Mouse (Mus musculus) ES-Bruce4 (cell line): ENCODE measurements around the gene Syngr3. TPM values are rescaled to one million over a fixed set of nuclear protein-coding genes. Genes with fewer than 3 reads are reported as not detected.
"Not testable (repeated sequence)": the region's sequence is repeated elsewhere in the genome, so short reads cannot be mapped to it uniquely, and the experiment has no call there.

Experiments used
- H3K27ac ChIP-seq: 2 replicates; pipeline ENCODE4 v1.5.1; 2012; ENCODE audit warnings: low read length, inconsistent platforms; ENCODE audit not compliant: insufficient read depth
- H3K27me3 ChIP-seq: 2 replicates; pipeline ENCODE4 v1.6.1; 2012; ENCODE audit warnings: mild to moderate bottlenecking, low read length, inconsistent platforms; ENCODE audit not compliant: control insufficient read depth, poor library complexity, insufficient read depth, severe bottlenecking
- H3K36me3 ChIP-seq: 2 replicates; pipeline ENCODE4 v1.6.1; 2012; ENCODE audit warnings: inconsistent platforms, mild to moderate bottlenecking, low read length, moderate library complexity; ENCODE audit not compliant: control insufficient read depth, poor library complexity, insufficient read depth, severe bottlenecking
- H3K4me1 ChIP-seq: one replicate; pipeline ENCODE4 v1.8.1; 2011; ENCODE audit warnings: low read length; ENCODE audit not compliant: control insufficient read depth, insufficient read depth
- H3K4me3 ChIP-seq: 2 replicates; pipeline ENCODE4 v1.5.1; 2011; ENCODE audit warnings: low read depth, mild to moderate bottlenecking, low read length
- H3K9ac ChIP-seq: 2 replicates; pipeline ENCODE4 v1.6.1; 2012; ENCODE audit warnings: low read depth, mild to moderate bottlenecking, inconsistent platforms; ENCODE audit not compliant: poor library complexity, severe bottlenecking
- H3K9me3 ChIP-seq: replicated peaks from 2 replicates; pipeline ENCODE4 v1.6.1; 2012; ENCODE audit warnings: mild to moderate bottlenecking, low read length, inconsistent platforms; ENCODE audit not compliant: control insufficient read depth, poor library complexity, insufficient read depth, severe bottlenecking
- CTCF ChIP-seq: IDR thresholded peaks from one replicate; pipeline ENCODE4 v1.8.1; 2011; ENCODE audit warnings: low read depth, low read length
- EP300 ChIP-seq: IDR thresholded peaks from 2 replicates; pipeline ENCODE4 v1.6.1; 2011; ENCODE audit warnings: low read depth, low read length; ENCODE audit not compliant: insufficient read depth
- POLR2A ChIP-seq: IDR thresholded peaks from one replicate; pipeline ENCODE4 v1.8.1; 2011; ENCODE audit warnings: low read length; ENCODE audit not compliant: insufficient read depth
- polyA plus RNA-seq: library from polyadenylated mRNA; stranded (reverse); fragments of >200 nt; gene quantifications from 2 replicates; pipeline ENCODE4 v1.2.4, GENCODE M21; 2011; ENCODE audit warnings: low read depth; ENCODE audit not compliant: missing spikeins, insufficient read depth, insufficient read length

The Syngr3 gene
- polyA plus RNA-seq, 1 experiment = 8.9 TPM

DNA sequence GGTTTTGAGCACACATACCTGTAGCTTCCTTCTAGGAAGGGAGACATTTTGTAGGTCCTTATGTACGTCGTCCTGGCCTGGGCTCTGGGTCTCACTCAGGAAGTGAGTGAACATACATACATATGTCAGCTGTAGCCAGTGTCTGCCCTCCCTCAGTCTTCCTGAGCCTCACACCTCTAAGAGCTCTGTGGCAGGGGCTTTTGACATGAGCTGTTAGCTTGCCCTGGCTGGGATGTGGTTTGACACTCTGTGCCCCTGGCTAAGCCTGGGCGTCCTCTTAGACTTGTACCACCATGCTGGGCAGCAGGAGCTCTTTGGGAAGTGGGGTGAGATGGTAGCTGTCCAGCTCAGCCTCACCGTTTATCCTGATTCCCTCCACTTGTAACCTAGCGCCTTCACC lies 18.4 kb downstream of the Syngr3 start:
- peaks cover 2% of the 10 kb centered on the region for H3K4me1 ChIP-seq
- no peak overlapping the region for H3K27ac ChIP-seq
- H3K27me3 ChIP-seq = no peaks in the 10 kb centered on the region
- H3K9ac ChIP-seq = no peak overlapping the region
- no peak for TF ChIP-seq POLR2A
- no peak for TF ChIP-seq EP300
- no peak for TF ChIP-seq CTCF
- H3K4me3 ChIP-seq = no peak overlapping the region
- 0 out of 2 replicates have a peak, but pooled peaks cover under 1% of the 10 kb centered on the region for H3K36me3 ChIP-seq
- H3K9me3 ChIP-seq = no peaks in the 10 kb centered on the region

DNA sequence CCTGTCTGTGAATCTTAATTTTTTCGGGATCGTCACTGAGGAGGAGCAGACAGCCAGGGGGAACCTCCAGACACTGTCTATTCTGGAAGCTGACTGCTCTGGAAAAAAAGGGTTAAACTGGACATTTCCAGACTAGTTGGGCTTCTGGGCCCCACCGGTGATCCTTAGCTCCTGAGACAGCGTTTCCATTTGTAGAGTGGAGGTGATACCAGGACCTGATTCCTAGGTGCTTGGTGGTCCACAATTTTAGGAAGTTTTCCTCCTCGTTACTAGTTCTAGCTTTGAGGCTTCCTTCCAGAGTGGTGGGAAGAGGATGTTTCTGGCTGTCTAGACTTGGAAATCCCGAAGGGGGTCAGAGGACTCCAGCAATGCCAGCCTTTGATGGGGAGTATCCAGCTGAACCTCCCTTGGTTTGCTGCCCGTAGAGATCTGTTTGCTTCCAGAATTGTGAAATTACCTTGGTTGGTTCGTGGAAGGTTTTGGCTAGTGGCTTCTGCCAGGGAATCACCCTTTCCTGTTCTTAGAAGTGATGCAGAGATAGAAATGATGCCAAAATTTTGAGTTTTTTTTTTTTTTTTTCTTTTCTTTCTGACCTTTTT lies 19.4 kb downstream of the Syngr3 start:
- Histone ChIP-seq H3K9me3 (no peaks in the 10 kb centered on the region), H3K27me3 (no peaks in the 10 kb centered on the region), H3K36me3 (no peaks in the 10 kb centered on the region), H3K4me3 (peak overlapping the region; percentile 98), H3K9ac (peak overlapping the region; percentile 94), H3K27ac (peak overlapping the region; percentile 64), H3K4me1 (peaks cover 2% of the 10 kb centered on the region)
- TF ChIP-seq CTCF (no peak), POLR2A (no peak), EP300 (no peak)

DNA sequence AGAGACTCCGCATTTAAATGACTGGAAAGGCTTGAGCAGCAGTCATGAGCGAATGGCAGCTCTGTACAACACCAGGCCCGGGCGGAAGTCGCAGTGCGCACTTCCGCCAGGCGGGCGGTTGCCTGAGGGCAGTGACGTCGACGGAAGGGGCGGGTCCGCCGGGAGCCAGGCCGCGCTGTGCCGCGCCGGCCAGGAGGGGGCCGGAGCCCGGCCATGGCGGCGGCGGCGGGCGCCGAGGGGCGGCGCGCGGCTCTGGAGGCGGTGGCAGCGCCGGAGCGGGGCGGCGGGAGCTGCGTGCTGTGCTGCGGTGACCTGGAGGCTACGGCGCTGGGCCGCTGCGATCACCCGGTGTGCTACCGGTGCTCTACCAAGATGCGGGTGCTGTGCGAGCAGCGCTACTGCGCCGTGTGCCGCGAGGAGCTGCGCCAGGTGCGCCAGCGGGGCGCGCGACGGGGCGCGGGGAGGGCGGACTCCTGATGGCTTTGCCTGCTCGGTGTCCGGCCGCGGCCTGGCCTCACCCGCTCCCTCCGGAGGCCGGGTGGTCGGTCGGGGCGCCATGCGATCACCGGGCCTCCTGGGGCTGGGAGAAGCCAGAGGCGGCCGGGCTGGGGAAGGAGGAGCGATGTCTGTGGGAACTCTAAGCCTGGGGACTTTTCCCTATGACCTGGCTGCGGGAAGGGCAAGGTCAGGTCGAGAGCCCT lies 20.1 kb downstream of the Syngr3 start, which contains the start of gene Zfp598:
TSS of gene Zfp598 (plus strand) at position 143 of the 701 bp plus-strand sequence.
- no peaks in the 10 kb centered on the region for H3K9me3 ChIP-seq
- H3K4me1 ChIP-seq = peaks cover 2% of the 10 kb centered on the region
- peak; percentile 16 for TF ChIP-seq POLR2A
- TF ChIP-seq CTCF = no peak
- 0 out of 2 replicates have a peak, but pooled peaks have one; percentile 26 for TF ChIP-seq EP300

DNA sequence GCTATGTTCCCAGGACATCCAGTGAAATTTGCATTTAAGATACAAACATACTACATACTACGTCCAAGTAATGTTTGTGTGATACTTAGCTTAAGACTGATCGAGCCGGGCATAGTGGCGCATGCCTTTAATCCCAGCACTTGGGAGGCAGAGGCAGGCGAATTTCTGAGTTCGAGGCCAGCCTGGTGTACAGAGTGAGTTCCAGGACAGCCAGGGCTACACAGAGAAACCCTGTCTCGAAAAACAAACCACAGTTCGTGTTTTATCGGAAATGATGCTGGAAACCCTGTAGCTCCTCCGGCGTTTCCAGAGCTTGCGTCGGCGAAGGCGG lies 20.6 kb downstream of the Syngr3 start:
- H3K36me3 ChIP-seq, H3K27me3 ChIP-seq, H3K9me3 ChIP-seq, H3K4me1 ChIP-seq: not testable (repeated sequence)
- Histone ChIP-seq H3K27ac (peak overlapping the region; percentile 66), H3K9ac (peak overlapping the region; percentile 94), H3K4me3 (peak overlapping the region; percentile 89)

More for the DNA sequence above, 20.1 kb downstream of the Syngr3 start, which contains the start of gene Zfp598:
- Histone ChIP-seq H3K36me3 (no peaks in the 10 kb centered on the region), H3K4me3 (peak within 1 kb of the TSS; percentile 98), H3K9ac (peak within 1 kb of the TSS; percentile 94), H3K27me3 (no peaks in the 10 kb centered on the region), H3K27ac (peak within 1 kb of the TSS; percentile 66)

DNA sequence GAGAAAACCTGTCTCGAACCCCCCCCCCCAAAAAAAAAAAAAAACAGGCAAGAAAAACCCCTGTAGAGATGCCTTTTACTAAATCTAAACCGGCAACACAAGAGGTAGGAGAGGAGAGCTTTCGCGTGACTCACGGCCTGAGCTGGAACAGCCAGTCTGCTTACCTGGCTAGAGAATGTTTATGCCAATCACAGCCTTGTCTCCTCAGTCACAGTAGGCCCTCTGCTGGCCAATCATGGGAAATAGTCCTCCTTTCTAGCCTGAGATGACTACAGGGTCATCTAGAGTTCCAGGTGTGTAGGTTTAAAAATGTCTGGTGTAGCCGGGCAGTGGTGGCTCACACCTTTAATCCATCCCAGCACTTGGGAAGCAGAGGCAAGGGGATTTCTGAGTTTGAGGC lies 22.3 kb downstream of the Syngr3 start:
- Histone ChIP-seq H3K4me3 (no peak overlapping the region), H3K9me3 (no peaks in the 10 kb centered on the region), H3K4me1 (peaks cover 2% of the 10 kb centered on the region), H3K9ac (no peak overlapping the region), H3K27me3 (no peaks in the 10 kb centered on the region), H3K27ac (0 out of 2 replicates have a peak overlapping the region, but pooled peaks have one; percentile 19), H3K36me3 (no peaks in the 10 kb centered on the region)
- TF ChIP-seq CTCF = peak; percentile 53
- TF ChIP-seq POLR2A = no peak
- TF ChIP-seq EP300 = no peak

DNA sequence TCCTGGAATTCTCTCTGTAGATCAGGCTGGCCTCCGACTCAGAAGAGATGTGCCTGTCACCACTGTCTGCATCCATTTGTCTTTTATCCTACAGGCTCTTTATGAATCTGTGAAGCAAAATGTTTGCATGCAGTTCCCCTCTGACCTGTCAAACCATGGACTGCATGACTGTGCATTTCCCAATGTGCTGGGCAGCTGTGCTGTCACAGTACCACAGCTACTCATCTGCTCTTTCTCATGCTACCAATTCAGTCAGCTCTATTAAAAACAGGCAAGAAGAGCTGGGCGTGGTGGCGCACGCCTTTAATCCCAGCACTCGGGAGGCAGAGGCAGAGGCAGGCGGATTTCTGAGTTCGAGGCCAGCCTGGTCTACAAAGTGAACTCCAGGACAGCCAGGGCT lies 22.7 kb downstream of the Syngr3 start:
- not testable (repeated sequence) for H3K4me1 ChIP-seq, H3K4me3 ChIP-seq, H3K27me3 ChIP-seq, H3K27ac ChIP-seq, H3K9ac ChIP-seq, H3K9me3 ChIP-seq, H3K36me3 ChIP-seq
